Mouse (Mus musculus) natural killer cell, adult 2 months (primary cell): ENCODE data around the gene Tbc1d9.

ENCODE experiments used
- DNase-seq, 2 experiments: peaks; one replicate each; pipeline ENCODE4 v3.0.0; 2022; ENCODE audit warnings: low spot score in 2 of 2

Gene Tbc1d9

GRCm38 (mm10) chr8:83165235-83165930, at the start of gene Tbc1d9:
TSS of gene Tbc1d9 (plus strand) at chr8:83165352.
- DNase-seq = peak in 1 of 2 experiments; percentile 10

GRCm38 (mm10) chr8:83135086-83135485, 30.1 kb upstream of the Tbc1d9 start:
- no peak for DNase-seq

GRCm38 (mm10) chr8:83140068-83140467, 25.1 kb upstream of the Tbc1d9 start:
- DNase-seq = no peak

GRCm38 (mm10) chr8:83140701-83141111, 24.4 kb upstream of the Tbc1d9 start:
- peak in 1 of 2 experiments; percentile 28 for DNase-seq

- DNase-seq = peak in 1 of 2 experiments; percentile 52
Observed at GRCm38 (mm10) chr8:83141358-83141757, 23.8 kb upstream of the Tbc1d9 start.

GRCm38 (mm10) chr8:83144601-83145000, 20.6 kb upstream of the Tbc1d9 start:
- DNase-seq = no peak

GRCm38 (mm10) chr8:83145421-83145820, 19.7 kb upstream of the Tbc1d9 start:
- DNase-seq = no peak

GRCm38 (mm10) chr8:83149124-83149523, 16.0 kb upstream of the Tbc1d9 start:
- DNase-seq = no peak

GRCm38 (mm10) chr8:83152055-83152454, 13.1 kb upstream of the Tbc1d9 start:
- no peak for DNase-seq

GRCm38 (mm10) chr8:83152470-83152869, 12.7 kb upstream of the Tbc1d9 start:
- DNase-seq = no peak

- DNase-seq = no peak
Observed at GRCm38 (mm10) chr8:83155110-83155509, 10.0 kb upstream of the Tbc1d9 start.

GRCm38 (mm10) chr8:83158971-83159370, 6.2 kb upstream of the Tbc1d9 start:
- DNase-seq = no peak

- no peak for DNase-seq
Observed at GRCm38 (mm10) chr8:83159615-83160014, 5.5 kb upstream of the Tbc1d9 start.

- DNase-seq = no peak
Observed at GRCm38 (mm10) chr8:83160613-83161012, 4.5 kb upstream of the Tbc1d9 start.

- peak in 1 of 2 experiments; percentile 9 for DNase-seq
Observed at GRCm38 (mm10) chr8:83165931-83166867, 1.0 kb downstream of the Tbc1d9 start, which contains the start of gene Gm10645. TSS of gene Gm10645 (minus strand) at chr8:83166170.

- DNase-seq = no peak
Observed at GRCm38 (mm10) chr8:83167932-83168331, 2.8 kb downstream of the Tbc1d9 start.

GRCm38 (mm10) chr8:83169127-83169526, 4.0 kb downstream of the Tbc1d9 start:
- DNase-seq = no peak

GRCm38 (mm10) chr8:83169709-83170108, 4.6 kb downstream of the Tbc1d9 start:
- DNase-seq = peak in 1 of 2 experiments; percentile 17

GRCm38 (mm10) chr8:83170894-83171293, 5.7 kb downstream of the Tbc1d9 start:
- DNase-seq = no peak

GRCm38 (mm10) chr8:83175680-83176079, 10.5 kb downstream of the Tbc1d9 start:
- no peak for DNase-seq

- DNase-seq = no peak
Observed at GRCm38 (mm10) chr8:83176785-83177184, 11.6 kb downstream of the Tbc1d9 start.
